Mouse (Mus musculus) gastrocnemius, adult 2 months (tissue): ENCODE measurements around the gene Fam174b. TPM values are rescaled to one million over a fixed set of nuclear protein-coding genes. Genes with fewer than 3 reads are reported as not detected.

Experiments used
- DNase-seq: peaks from one replicate; pipeline ENCODE4 v3.0.0; 2022
- H3K27ac ChIP-seq: fragments of 200-600 bp; 2 replicates; pipeline ENCODE4 v1.8.1; 2022; ENCODE audit warnings: mild to moderate bottlenecking
- H3K4me3 ChIP-seq: fragments of 200-600 bp; 2 replicates; pipeline ENCODE4 v1.8.1; 2022; ENCODE audit warnings: mild to moderate bottlenecking, moderate library complexity
- CTCF ChIP-seq: fragments of 200-600 bp; IDR thresholded peaks from 2 replicates; pipeline ENCODE4 v1.8.1; 2022; ENCODE audit warnings: antibody characterized with exemption, mild to moderate bottlenecking, moderate library complexity
- intact Hi-C: fragments of 180-260 bp; cut with DNase I; formaldehyde crosslinking; loops from one replicate; pipeline ENCODE4 v1.15.1; 2025
- total RNA-seq, 2 experiments: library from RNA; stranded (reverse); gene quantifications; 2 replicates each; pipeline ENCODE4 v1.2.3; 2021

Fam174b gene
- total RNA-seq, 2 experiments from 2014 or later, result 1.2 to 2.8 TPM

- H3K4me3 ChIP-seq, result no peak overlapping the region
- H3K27ac ChIP-seq, result no peak overlapping the region
- TF ChIP-seq CTCF, result no peak
- intact Hi-C loops, result no loop called here
- no peak for DNase-seq
These were observed 21.6 kb downstream of the Fam174b start for GRCm38 (mm10) chr7:73761691-73762189.

GRCm38 (mm10) chr7:73764679-73765078 lies 24.6 kb downstream of the Fam174b start:
- DNase-seq, result no peak
- intact Hi-C loops, result no loop called here
- no peak overlapping the region for H3K4me3 ChIP-seq
- no peak overlapping the region for H3K27ac ChIP-seq
- no peak for TF ChIP-seq CTCF

GRCm38 (mm10) chr7:73765186-73765903 lies 25.2 kb downstream of the Fam174b start:
- intact Hi-C loops, result no loop called here
- DNase-seq, result no peak
- no peak overlapping the region for H3K4me3 ChIP-seq
- H3K27ac ChIP-seq, result no peak overlapping the region
- TF ChIP-seq CTCF, result no peak

GRCm38 (mm10) chr7:73769224-73769623 lies 29.1 kb downstream of the Fam174b start:
- Histone ChIP-seq H3K27ac (peak overlapping the region; percentile 31; the same call in 1 of the 2 replicates), H3K4me3 (no peak overlapping the region)
- no peak for TF ChIP-seq CTCF
- intact Hi-C loops, result no loop called here
- DNase-seq, result peak; percentile 64

GRCm38 (mm10) chr7:73771384-73772274 lies 31.5 kb downstream of the Fam174b start:
- no peak for TF ChIP-seq CTCF
- H3K27ac ChIP-seq, result no peak overlapping the region; the same call in 1 of the 2 replicates
- DNase-seq, result no peak
- H3K4me3 ChIP-seq, result peak overlapping the region; percentile 29
- intact Hi-C loops, result no loop called here

GRCm38 (mm10) chr7:73772275-73772765 lies 32.2 kb downstream of the Fam174b start:
- no peak for TF ChIP-seq CTCF
- H3K27ac ChIP-seq, result no peak overlapping the region
- DNase-seq, result no peak
- H3K4me3 ChIP-seq, result peak overlapping the region; percentile 29
- intact Hi-C loops, result no loop called here

GRCm38 (mm10) chr7:73774781-73775180 lies 34.7 kb downstream of the Fam174b start:
- intact Hi-C loops, result no loop called here
- no peak overlapping the region for H3K27ac ChIP-seq
- no peak for DNase-seq
- H3K4me3 ChIP-seq, result no peak overlapping the region
- no peak for TF ChIP-seq CTCF

GRCm38 (mm10) chr7:73777777-73778176 lies 37.7 kb downstream of the Fam174b start:
- intact Hi-C loops, result no loop called here

GRCm38 (mm10) chr7:73784736-73785428 lies 44.8 kb downstream of the Fam174b start:
- no peak for DNase-seq
- no peak overlapping the region for H3K27ac ChIP-seq
- intact Hi-C loops, result no loop called here
- H3K4me3 ChIP-seq, result no peak overlapping the region
- no peak for TF ChIP-seq CTCF

More at GRCm38 (mm10) chr7:73777777-73778176, 37.7 kb downstream of the Fam174b start:
- Histone ChIP-seq H3K4me3 (no peak overlapping the region), H3K27ac (no peak overlapping the region)
- no peak for TF ChIP-seq CTCF
- DNase-seq, result no peak

- no peak for DNase-seq
- intact Hi-C loops, result no loop called here
- H3K27ac ChIP-seq, result no peak overlapping the region
- no peak for TF ChIP-seq CTCF
- no peak overlapping the region for H3K4me3 ChIP-seq
These were observed 45.7 kb downstream of the Fam174b start for GRCm38 (mm10) chr7:73785815-73786214.

- Histone ChIP-seq H3K27ac (no peak overlapping the region), H3K4me3 (no peak overlapping the region)
- intact Hi-C loops, result no loop called here
- DNase-seq, result no peak
- TF ChIP-seq CTCF, result no peak
These were observed 47.4 kb downstream of the Fam174b start for GRCm38 (mm10) chr7:73787513-73787912.

- Histone ChIP-seq H3K27ac (no peak overlapping the region), H3K4me3 (no peak overlapping the region)
- no peak for DNase-seq
- intact Hi-C loops, result no loop called here
- TF ChIP-seq CTCF, result no peak
These were observed 51.0 kb downstream of the Fam174b start for GRCm38 (mm10) chr7:73791096-73791495.
